Comparison of ENCODE assay signal across 8 mouse cellular contexts in genomic region chr2:6212327-6212723, GRCm38 (mm10). TPM values are rescaled to one million over a fixed set of nuclear protein-coding genes. Genes with fewer than 3 reads are reported as not detected.
DNase-seq lines count a peak whose midpoint lies in the region; ATAC-seq and TF ChIP-seq lines count a peak whose summit lies in the region.

No protein-coding gene starts in this region.

- TF ChIP-seq POLR2A in bone marrow, adult 2 months (IDR thresholded peaks at IDR 0.05; ENCODE audit: borderline replicate concordance, control insufficient read depth, low read depth, low read length), result no peak

- peak overlapping the region; percentile 88 for H3K4me2 ChIP-seq in heart, embryonic 16.5 days (ENCODE audit: low read depth, low read length)
- peak overlapping the region; percentile 57 for H3K4me2 ChIP-seq in hindbrain, embryonic 12.5 days (replicated peaks)
- peak overlapping the region; percentile 64 for H3K4me2 ChIP-seq in midbrain, embryonic 13.5 days (replicated peaks)

- no peak for DNase-seq in heart, adult 9 months (ENCODE audit: low spot score in 2 of 2)
- no peak for DNase-seq in urinary bladder, adult 18-20 months (ENCODE audit: low spot score in 2 of 2)
- no peak for DNase-seq in frontal cortex, postnatal 10 days (ENCODE audit: low spot score in 2 of 2)
- no peak for DNase-seq in urinary bladder, postnatal 10 days (ENCODE audit: low spot score)

- H3K27ac ChIP-seq in heart, embryonic 16.5 days (ENCODE audit: low read length), result peak overlapping the region; percentile 97
- H3K27ac ChIP-seq in bone marrow, adult 2 months (ENCODE audit: control insufficient read depth, insufficient read depth, low read depth, low read length, poor library complexity), result no peak overlapping the region
- peak overlapping the region; percentile 53 for H3K27ac ChIP-seq in hindbrain, embryonic 12.5 days
- H3K27ac ChIP-seq in midbrain, embryonic 13.5 days, result peak overlapping the region; percentile 67

- no peaks in the 10 kb centered on the region for H3K9me3 ChIP-seq in heart, embryonic 16.5 days (replicated peaks; ENCODE audit: control insufficient read depth, low read length)
- no peaks in the 10 kb centered on the region for H3K9me3 ChIP-seq in hindbrain, embryonic 12.5 days (replicated peaks)
- H3K9me3 ChIP-seq in midbrain, embryonic 13.5 days, result no peaks in the 10 kb centered on the region

- 0 out of 2 replicates have a peak, but pooled peaks have one; percentile 2 for ATAC-seq in heart, embryonic 16.5 days (replicated peaks; ENCODE audit: extremely low read depth, insufficient read depth, low FRiP score)
- peak; percentile 28 for ATAC-seq in hindbrain, embryonic 12.5 days (ENCODE audit: low FRiP score)
- peak; percentile 37 for ATAC-seq in midbrain, embryonic 13.5 days

- no peak for TF ChIP-seq CTCF in bone marrow, adult 2 months (IDR thresholded peaks at IDR 0.05; ENCODE audit: control insufficient read depth, insufficient read depth, low read length)

- no peaks in the 10 kb centered on the region for H3K36me3 ChIP-seq in heart, embryonic 16.5 days (ENCODE audit: control insufficient read depth, insufficient read depth)
- no peaks in the 10 kb centered on the region for H3K36me3 ChIP-seq in hindbrain, embryonic 12.5 days
- H3K36me3 ChIP-seq in midbrain, embryonic 13.5 days, result no peaks in the 10 kb centered on the region

- H3K9ac ChIP-seq in heart, embryonic 16.5 days (ENCODE audit: low read length), result peak overlapping the region; percentile 87
- peak overlapping the region; percentile 52 for H3K9ac ChIP-seq in hindbrain, embryonic 12.5 days
- H3K9ac ChIP-seq in midbrain, embryonic 13.5 days (replicated peaks), result peak overlapping the region; percentile 61; the same call in 1 of the 2 replicates

- WGBS in heart, embryonic 16.5 days, result 30% methylated on average over 9 of the region's 9 CpGs
- 41% methylated on average over 9 of the region's 9 CpGs for WGBS in bone marrow, adult 2 months
- WGBS in hindbrain, embryonic 12.5 days, result 40% methylated on average over 9 of the region's 9 CpGs
- WGBS in midbrain, embryonic 13.5 days, result 33% methylated on average over 9 of the region's 9 CpGs

- H3K4me1 ChIP-seq in heart, embryonic 16.5 days (ENCODE audit: control insufficient read depth, insufficient read depth, low read length), result peaks cover 24% of the 10 kb centered on the region
- peaks cover 3% of the 10 kb centered on the region; the same call in 1 of the 2 replicates for H3K4me1 ChIP-seq in bone marrow, adult 2 months (ENCODE audit: control insufficient read depth, insufficient read depth, low read length)
- H3K4me1 ChIP-seq in hindbrain, embryonic 12.5 days, result peaks cover 8% of the 10 kb centered on the region
- peaks cover 16% of the 10 kb centered on the region for H3K4me1 ChIP-seq in midbrain, embryonic 13.5 days (replicated peaks)

- H3K27me3 ChIP-seq in heart, embryonic 16.5 days (ENCODE audit: control insufficient read depth, insufficient read depth, low read length), result no peaks in the 10 kb centered on the region
- no peaks in the 10 kb centered on the region for H3K27me3 ChIP-seq in hindbrain, embryonic 12.5 days
- H3K27me3 ChIP-seq in midbrain, embryonic 13.5 days, result no peaks in the 10 kb centered on the region

- H3K4me3 ChIP-seq in heart, embryonic 16.5 days (ENCODE audit: low read length), result peak overlapping the region; percentile 60
- peak overlapping the region; percentile 34 for H3K4me3 ChIP-seq in bone marrow, adult 2 months (replicated peaks; ENCODE audit: control insufficient read depth, low read depth, low read length)
- peak overlapping the region; percentile 40 for H3K4me3 ChIP-seq in hindbrain, embryonic 12.5 days
- peak overlapping the region; percentile 42 for H3K4me3 ChIP-seq in midbrain, embryonic 13.5 days (replicated peaks)

RNA-seq across cellular contexts. Expression of gene Echdc3, which starts 0.5 kb away (rescaled TPM):
- polyA plus RNA-seq in heart, embryonic 16.5 days (2015; fragmentation: Nextera tagmentation; extraction: Ambion mirVana), result 11.3 and 11.8 TPM in 2 replicates
- not detected in 2 replicates for polyA plus RNA-seq in bone marrow, adult 2 months (2011; ENCODE audit: insufficient read depth, insufficient read length, low replicate concordance, missing spikeins)
- 2.8 and 3.0 TPM in 2 replicates for polyA plus RNA-seq in hindbrain, embryonic 12.5 days (2016; fragmentation: Nextera tagmentation; extraction: Ambion mirVana)
- 1.9 and 2.3 TPM in 2 replicates for polyA plus RNA-seq in midbrain, embryonic 13.5 days (2015; fragmentation: Nextera tagmentation; extraction: Ambion mirVana)
